Mouse (Mus musculus) thymus, adult 2 months (tissue): ENCODE results near the gene Gm28539. TPM values are rescaled to one million over a fixed set of nuclear protein-coding genes. Genes with fewer than 3 reads are reported as not detected.

Source experiments
- DNase-seq: peaks from one replicate; pipeline ENCODE4 v3.0.0; 2021
- H3K27ac ChIP-seq: fragments of 200-500 bp; 2 replicates; pipeline ENCODE4 v1.5.1; 2012; ENCODE audit warnings: low read length, control low read depth; ENCODE audit not compliant: control insufficient read depth, insufficient read depth
- H3K27me3 ChIP-seq: fragments of 200-500 bp; 2 replicates; pipeline ENCODE4 v1.6.1; 2012; ENCODE audit warnings: mild to moderate bottlenecking, low read length, moderate library complexity, mixed read lengths; ENCODE audit not compliant: control insufficient read depth, insufficient read depth
- H3K36me3 ChIP-seq: fragments of 200-500 bp; 2 replicates; pipeline ENCODE4 v1.6.1; 2012; ENCODE audit warnings: mild to moderate bottlenecking, low read length, moderate library complexity; ENCODE audit not compliant: control insufficient read depth, insufficient read depth
- H3K4me1 ChIP-seq: fragments of 200-500 bp; replicated peaks from 2 replicates; pipeline ENCODE4 v1.6.1; 2012; ENCODE audit warnings: low read length; ENCODE audit not compliant: control insufficient read depth, insufficient read depth
- H3K4me3 ChIP-seq: fragments of 200-500 bp; 2 replicates; pipeline ENCODE4 v1.5.1; 2012; ENCODE audit warnings: mild to moderate bottlenecking, low read length, control low read depth, moderate library complexity; ENCODE audit not compliant: control insufficient read depth, insufficient read depth
- CTCF ChIP-seq: fragments of 200-500 bp; IDR thresholded peaks from 2 replicates; pipeline ENCODE4 v1.5.1; 2012; ENCODE audit warnings: mild to moderate bottlenecking, control low read depth, low read length, moderate library complexity, borderline replicate concordance; ENCODE audit not compliant: control insufficient read depth, poor library complexity, insufficient read depth; ENCODE audit errors: extremely low read depth
- POLR2A ChIP-seq: fragments of 200-500 bp; IDR thresholded peaks from 2 replicates; pipeline ENCODE4 v1.6.1; 2012; ENCODE audit warnings: mild to moderate bottlenecking, low read length, control low read depth, moderate library complexity; ENCODE audit not compliant: control insufficient read depth, poor library complexity, insufficient read depth; ENCODE audit errors: extremely low read depth
- WGBS: fragments of 180-500 bp; shearing (Covaris S2); methylation state at CpG from one replicate; pipeline ENCODE4 v1.1.7; 2018; 5-methylcytosine and 5-hydroxymethylcytosine counted together
- polyA plus RNA-seq: library from polyadenylated mRNA; depleted of rRNA; stranded (reverse); fragments of >200 nt; gene quantifications from 2 replicates; pipeline ENCODE4 v1.2.3, GENCODE M21; 2012; rRNA removed

Gm28539 gene
- polyA plus RNA-seq, 1 experiment, result not detected

- WGBS, result 60% methylated on average over 3 of the region's 3 CpGs
- no peaks in the 10 kb centered on the region for H3K27me3 ChIP-seq
- H3K27ac ChIP-seq, result no peak overlapping the region
- H3K4me1 ChIP-seq, result no peaks in the 10 kb centered on the region
- no peak overlapping the region for H3K4me3 ChIP-seq
- no peak for TF ChIP-seq POLR2A
- no peak for TF ChIP-seq CTCF
- no peaks in the 10 kb centered on the region for H3K36me3 ChIP-seq
- DNase-seq, result no peak
These were observed 168.9 kb downstream of the Gm28539 start for GRCm38 (mm10) chr16:19005298-19005697.

Other genes with a start within 250 kb of the Gm28539 start
- 0.49 and 1.4 TPM in 2 replicates for gene Tbx1, start 245.9 kb upstream of the Gm28539 start, polyA plus RNA-seq
- 1.1 TPM in 2 replicates for gene Gp1bb, start 214.2 kb upstream of the Gm28539 start, polyA plus RNA-seq
- 0.88 and 0.93 TPM in 2 replicates for gene Gm49601, start 210.2 kb upstream of the Gm28539 start, polyA plus RNA-seq
- 2.4 and 3.6 TPM in 2 replicates for gene Sept5, start 206.6 kb upstream of the Gm28539 start, polyA plus RNA-seq
- 12.2 and 15.2 TPM in 2 replicates for gene Cldn5, start 59.7 kb upstream of the Gm28539 start, polyA plus RNA-seq
- gene Ufd1, start 24.8 kb upstream of the Gm28539 start, polyA plus RNA-seq, result 45.5 and 47.3 TPM in 2 replicates
- 67.6 and 80.8 TPM in 2 replicates for gene Cdc45, start 24.6 kb upstream of the Gm28539 start, polyA plus RNA-seq
- gene 2510002D24Rik, start within 50 bp of the Gm28539 start, polyA plus RNA-seq, result 61.5 and 78.3 TPM in 2 replicates
- 14.2 and 15.6 TPM in 2 replicates for gene Mrpl40, start 40.3 kb downstream of the Gm28539 start, polyA plus RNA-seq
- 124 and 125 TPM in 2 replicates for gene Hira, start 40.5 kb downstream of the Gm28539 start, polyA plus RNA-seq